Mouse (Mus musculus) intestine, embryonic 16.5 days (tissue): Measurements from ENCODE around the gene Fkbp2. TPM values are rescaled to one million over a fixed set of nuclear protein-coding genes. Genes with fewer than 3 reads are reported as not detected.
A peak's percentile ranks its signal among the peaks of the same experiment; 100 is the strongest.

Source experiments
- ATAC-seq: fragments of 200-750 bp; cut with Nextera tagmentation; 2 replicates; pipeline ENCODE4 v1.8.0; 2017; ENCODE audit warnings: moderate TSS enrichment, moderate library complexity
- H3K27ac ChIP-seq: fragments of 300-500 bp; sonication (generic); 2 replicates; pipeline ENCODE4 v1.5.1; 2014; ENCODE audit warnings: mild to moderate bottlenecking, low read length
- H3K27me3 ChIP-seq: fragments of 300-500 bp; sonication (generic); replicated peaks from 2 replicates; pipeline ENCODE4 v1.6.1; 2014; ENCODE audit warnings: low read length, control low read depth, mixed read lengths; ENCODE audit not compliant: control insufficient read depth, insufficient read depth
- H3K36me3 ChIP-seq: fragments of 300-500 bp; sonication (generic); 2 replicates; pipeline ENCODE4 v1.6.1; 2014; ENCODE audit warnings: low read length, control low read depth; ENCODE audit not compliant: control insufficient read depth, insufficient read depth
- H3K4me1 ChIP-seq: fragments of 300-500 bp; sonication (generic); 2 replicates; pipeline ENCODE4 v1.6.1; 2014; ENCODE audit warnings: low read length, control low read depth, mixed read lengths; ENCODE audit not compliant: control insufficient read depth, insufficient read depth
- H3K4me2 ChIP-seq: fragments of 300-500 bp; sonication (generic); 2 replicates; pipeline ENCODE4 v1.6.1; 2014; ENCODE audit warnings: low read depth, low read length, control low read depth
- H3K4me3 ChIP-seq: fragments of 300-500 bp; sonication (generic); 2 replicates; pipeline ENCODE4 v1.5.1; 2014; ENCODE audit warnings: mild to moderate bottlenecking, low read length
- H3K9ac ChIP-seq: fragments of 300-500 bp; sonication (generic); 2 replicates; pipeline ENCODE4 v1.6.1; 2014; ENCODE audit warnings: low read depth, low read length
- H3K9me3 ChIP-seq: fragments of 300-500 bp; sonication (generic); 2 replicates; pipeline ENCODE4 v1.6.1; 2016; ENCODE audit warnings: low read length, control low read depth; ENCODE audit not compliant: control insufficient read depth
- WGBS: fragments of 180-500 bp; shearing (Covaris S2); extraction: QIAGEN DNeasy Blood & Tissue Kit; methylation state at CpG from one replicate; pipeline ENCODE4 v1.1.7; 2014; 5-methylcytosine and 5-hydroxymethylcytosine counted together
- polyA plus RNA-seq: library from polyadenylated mRNA; unstranded; fragments of >200 nt; fragmentation: Nextera tagmentation; extraction: Ambion mirVana; gene quantifications from 2 replicates; pipeline ENCODE4 v1.2.1, GENCODE M21; 2015

The Fkbp2 gene
- polyA plus RNA-seq, 1 experiment from 2014 or later, result 195 TPM

GRCm38 (mm10) chr19:6956461-6956860 lies 23.8 kb downstream of the Fkbp2 start:
- no peak for ATAC-seq
- Histone ChIP-seq H3K27ac (no peak overlapping the region; the same call in 1 of the 2 replicates), H3K4me2 (no peak overlapping the region), H3K9ac (0 out of 2 replicates have a peak overlapping the region, but pooled peaks have one; percentile 11), H3K9me3 (no peaks in the 10 kb centered on the region), H3K4me3 (no peak overlapping the region), H3K27me3 (no peaks in the 10 kb centered on the region), H3K4me1 (peaks cover 28% of the 10 kb centered on the region), H3K36me3 (peaks cover 51% of the 10 kb centered on the region)
- 87% methylated on average over 10 of the region's 10 CpGs for WGBS

DNA sequence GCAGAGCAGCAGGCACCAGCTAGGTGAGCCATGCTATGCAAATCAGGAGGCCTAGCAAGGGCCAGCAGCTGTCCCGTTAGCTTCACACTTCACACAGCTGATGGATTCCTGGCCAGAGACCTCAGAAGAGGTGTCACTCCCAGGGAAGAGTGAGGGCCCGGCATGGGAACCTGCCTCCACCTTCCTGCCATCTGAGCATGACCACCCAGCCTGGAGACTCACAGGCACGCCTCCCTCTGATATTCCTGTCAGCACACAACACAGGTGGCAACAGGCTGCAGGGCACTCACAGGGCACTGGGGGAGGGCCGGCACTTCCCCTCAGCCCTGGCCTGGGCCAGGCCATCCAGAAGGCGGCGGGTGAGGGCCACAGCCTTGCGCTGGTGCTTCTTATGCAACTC lies 24.9 kb downstream of the Fkbp2 start:
- 78% methylated on average over 7 of the region's 7 CpGs for WGBS
- peaks cover 46% of the 10 kb centered on the region for H3K36me3 ChIP-seq
- peaks cover 28% of the 10 kb centered on the region for H3K4me1 ChIP-seq
- H3K9me3 ChIP-seq, result no peaks in the 10 kb centered on the region
- ATAC-seq, result no peak
- no peak overlapping the region for H3K4me3 ChIP-seq
- no peaks in the 10 kb centered on the region for H3K27me3 ChIP-seq
- H3K9ac ChIP-seq, result no peak overlapping the region
- peak overlapping the region; percentile 48; the same call in 1 of the 2 replicates for H3K27ac ChIP-seq
- H3K4me2 ChIP-seq, result no peak overlapping the region

- Histone ChIP-seq H3K9ac (0 out of 2 replicates have a peak overlapping the region, but pooled peaks have one; percentile 11), H3K4me2 (no peak overlapping the region), H3K27me3 (no peaks in the 10 kb centered on the region), H3K9me3 (no peaks in the 10 kb centered on the region), H3K4me1 (peaks cover 39% of the 10 kb centered on the region), H3K4me3 (no peak overlapping the region), H3K36me3 (peaks cover 33% of the 10 kb centered on the region), H3K27ac (peak overlapping the region; percentile 27; the same call in 1 of the 2 replicates)
- no peak for ATAC-seq
- 45% methylated on average over 9 of the region's 9 CpGs for WGBS
These were observed 26.3 kb downstream of the Fkbp2 start for GRCm38 (mm10) chr19:6954046-6954445.

DNA sequence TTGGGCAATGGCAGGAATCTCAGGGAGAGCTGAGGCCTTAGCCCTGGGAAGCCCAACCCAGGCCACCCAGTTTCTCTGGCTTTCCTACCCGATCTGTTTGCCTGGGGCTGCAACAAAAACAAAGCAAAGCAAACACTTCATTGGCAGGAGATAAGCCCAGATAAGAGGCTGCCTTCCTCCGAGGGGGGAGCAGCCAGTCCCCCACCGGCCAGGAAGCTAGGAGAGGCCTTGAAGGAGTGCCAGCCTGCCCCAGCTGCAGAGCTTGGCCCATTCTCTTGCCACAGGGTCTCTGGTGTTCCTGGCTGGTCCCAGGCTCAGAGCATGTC lies 27.6 kb downstream of the Fkbp2 start:
- H3K27ac ChIP-seq, result peak overlapping the region; percentile 98
- no peaks in the 10 kb centered on the region for H3K27me3 ChIP-seq
- peak overlapping the region; percentile 67 for H3K4me3 ChIP-seq
- H3K36me3 ChIP-seq, result peaks cover 24% of the 10 kb centered on the region
- H3K4me2 ChIP-seq, result peak overlapping the region; percentile 80
- peak; percentile 14; the same call in 1 of the 2 replicates for ATAC-seq
- peaks cover 50% of the 10 kb centered on the region for H3K4me1 ChIP-seq
- WGBS, result 6% methylated on average over 3 of the region's 3 CpGs
- H3K9ac ChIP-seq, result peak overlapping the region; percentile 75
- H3K9me3 ChIP-seq, result no peaks in the 10 kb centered on the region

GRCm38 (mm10) chr19:6951994-6952711 lies 28.1 kb downstream of the Fkbp2 start:
- H3K9ac ChIP-seq, result peak overlapping the region; percentile 75
- H3K4me2 ChIP-seq, result peak overlapping the region; percentile 80
- peak overlapping the region; percentile 67 for H3K4me3 ChIP-seq
- peaks cover 50% of the 10 kb centered on the region for H3K4me1 ChIP-seq
- H3K9me3 ChIP-seq, result no peaks in the 10 kb centered on the region
- peaks cover 24% of the 10 kb centered on the region for H3K36me3 ChIP-seq
- under 1% methylated on average over 31 of the region's 31 CpGs for WGBS
- peak overlapping the region; percentile 98 for H3K27ac ChIP-seq
- H3K27me3 ChIP-seq, result no peaks in the 10 kb centered on the region
- peak; percentile 72 for ATAC-seq

DNA sequence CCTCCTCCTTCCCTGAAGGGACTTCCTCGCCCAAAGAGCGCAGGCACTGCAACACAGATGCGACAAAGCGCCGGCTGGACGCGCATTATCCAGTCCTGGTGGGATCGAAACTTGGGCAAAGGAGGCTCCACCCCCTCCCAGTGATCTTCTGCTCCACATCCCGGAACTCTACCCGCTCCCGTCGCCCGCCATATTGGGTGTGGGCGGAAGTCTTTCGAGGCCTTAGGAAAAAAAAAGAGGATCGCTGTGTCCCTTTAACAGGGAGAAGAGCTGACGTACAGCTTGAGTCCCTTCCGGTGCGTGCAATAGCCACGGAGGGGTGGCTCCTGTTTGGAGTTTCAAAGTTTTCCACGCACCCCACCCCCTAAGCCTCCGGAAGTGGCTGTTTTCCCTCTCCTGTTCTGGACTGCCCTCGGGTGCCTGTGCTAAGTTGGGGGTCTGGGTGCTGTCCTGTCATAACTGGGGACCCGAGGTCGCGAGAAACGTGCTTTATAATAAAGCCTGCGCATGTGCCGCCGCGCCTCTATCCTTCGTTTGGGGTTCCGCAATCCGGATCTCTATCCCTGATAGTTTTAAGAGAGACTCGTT lies 28.8 kb downstream of the Fkbp2 start:
- H3K4me1 ChIP-seq, result peaks cover 57% of the 10 kb centered on the region
- peak overlapping the region; percentile 98 for H3K27ac ChIP-seq
- peak overlapping the region; percentile 80 for H3K4me2 ChIP-seq
- peak overlapping the region; percentile 75 for H3K9ac ChIP-seq
- under 1% methylated on average over 35 of the region's 35 CpGs for WGBS
- H3K4me3 ChIP-seq, result peak overlapping the region; percentile 67
- no peaks in the 10 kb centered on the region for H3K27me3 ChIP-seq
- no peaks in the 10 kb centered on the region for H3K9me3 ChIP-seq
- ATAC-seq, result peak; percentile 74
- peaks cover 19% of the 10 kb centered on the region for H3K36me3 ChIP-seq

- Histone ChIP-seq H3K36me3 (peaks cover 11% of the 10 kb centered on the region), H3K9ac (peak overlapping the region; percentile 75), H3K4me2 (peak overlapping the region; percentile 80), H3K27ac (peak overlapping the region; percentile 98), H3K27me3 (no peaks in the 10 kb centered on the region), H3K4me3 (peak overlapping the region; percentile 67), H3K4me1 (peaks cover 57% of the 10 kb centered on the region), H3K9me3 (no peaks in the 10 kb centered on the region)
- WGBS, result under 1% methylated on average over 28 of the region's 28 CpGs
- ATAC-seq, result peak; percentile 12
These were observed 29.6 kb downstream of the Fkbp2 start for GRCm38 (mm10) chr19:6950613-6951153.

DNA sequence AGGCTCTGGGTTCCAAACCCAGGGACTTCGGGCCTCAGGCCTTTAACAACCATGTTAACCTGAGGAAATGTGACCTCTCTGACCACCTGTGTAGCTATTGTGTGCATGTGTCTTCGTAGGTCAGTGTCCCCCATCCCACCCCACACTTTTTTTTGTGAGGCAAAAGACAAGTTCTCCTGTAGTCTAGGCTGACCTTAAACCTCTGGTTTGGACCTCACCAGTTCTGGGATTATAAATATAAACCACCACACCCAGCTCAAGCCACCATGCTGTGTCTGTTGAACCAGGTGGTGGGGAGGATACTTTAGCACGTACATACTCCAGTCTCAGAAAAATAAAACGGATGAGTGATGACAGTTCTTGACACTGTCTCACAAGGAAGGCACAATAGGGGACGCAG lies 30.4 kb downstream of the Fkbp2 start:
- peak overlapping the region; percentile 98 for H3K27ac ChIP-seq

GRCm38 (mm10) chr19:6949532-6949931 lies 30.8 kb downstream of the Fkbp2 start:
- Histone ChIP-seq H3K36me3 (peaks cover 8% of the 10 kb centered on the region; the same call in 1 of the 2 replicates), H3K9me3 (no peaks in the 10 kb centered on the region), H3K4me1 (peaks cover 53% of the 10 kb centered on the region), H3K27me3 (no peaks in the 10 kb centered on the region), H3K4me3 (no peak overlapping the region), H3K27ac (peak overlapping the region; percentile 98), H3K4me2 (peak overlapping the region; percentile 80), H3K9ac (peak overlapping the region; percentile 35; the same call in 1 of the 2 replicates)
- WGBS, result 77% methylated on average over 5 of the region's 5 CpGs
- ATAC-seq, result 0 out of 2 replicates have a peak, but pooled peaks have one; percentile 14

More for the DNA sequence above, 30.4 kb downstream of the Fkbp2 start:
- Histone ChIP-seq H3K36me3 (peaks cover 8% of the 10 kb centered on the region; the same call in 1 of the 2 replicates), H3K27me3 (no peaks in the 10 kb centered on the region), H3K9ac (peak overlapping the region; percentile 75; the same call in 1 of the 2 replicates), H3K4me2 (peak overlapping the region; percentile 80), H3K4me1 (peaks cover 55% of the 10 kb centered on the region), H3K9me3 (no peaks in the 10 kb centered on the region), H3K4me3 (peak overlapping the region; percentile 67)
- 48% methylated on average over 5 of the region's 5 CpGs for WGBS
- no peak for ATAC-seq
